Mouse (Mus musculus) heart, adult 2 months (tissue): Measurements from ENCODE around the gene Hoxd8. TPM values are rescaled to one million over a fixed set of nuclear protein-coding genes. Genes with fewer than 3 reads are reported as not detected.

Experiments
- DNase-seq, 2 experiments: peaks; one replicate each; pipeline ENCODE4 v3.0.0; 2021
- H3K27ac ChIP-seq: fragments of 200-600 bp; 2 replicates; pipeline ENCODE4 v1.8.1; 2022
- H3K27me3 ChIP-seq: fragments of 200-500 bp; 2 replicates; pipeline ENCODE4 v1.6.1; 2012; ENCODE audit warnings: mild to moderate bottlenecking, low read length, inconsistent platforms, mixed read lengths; ENCODE audit not compliant: control insufficient read depth, insufficient read depth
- H3K36me3 ChIP-seq: fragments of 200-500 bp; 2 replicates; pipeline ENCODE4 v1.6.1; 2012; ENCODE audit warnings: low read length, inconsistent platforms; ENCODE audit not compliant: control insufficient read depth, insufficient read depth
- H3K4me1 ChIP-seq: fragments of 200-500 bp; 2 replicates; pipeline ENCODE4 v1.6.1; 2011; ENCODE audit warnings: low read length; ENCODE audit not compliant: control insufficient read depth, insufficient read depth
- H3K4me3 ChIP-seq: fragments of 200-600 bp; 2 replicates; pipeline ENCODE4 v1.8.1; 2022
- H3K79me2 ChIP-seq: fragments of 200-500 bp; replicated peaks from 2 replicates; pipeline ENCODE4 v1.6.1; 2012; ENCODE audit warnings: mild to moderate bottlenecking, inconsistent platforms, low read length, moderate library complexity, mixed read lengths; ENCODE audit not compliant: control insufficient read depth, insufficient read depth
- H3K9ac ChIP-seq: fragments of 200-500 bp; 2 replicates; pipeline ENCODE4 v1.6.1; 2012; ENCODE audit warnings: low read depth, mild to moderate bottlenecking, control low read depth, inconsistent platforms, low read length, mixed read lengths
- CTCF ChIP-seq: fragments of 200-600 bp; IDR thresholded peaks from 2 replicates; pipeline ENCODE4 v1.8.1; 2022; ENCODE audit warnings: antibody characterized with exemption, mild to moderate bottlenecking, moderate library complexity
- EP300 ChIP-seq: fragments of 200-500 bp; IDR thresholded peaks from 2 replicates; pipeline ENCODE4 v1.6.1; 2011; ENCODE audit warnings: low read depth, low read length, control low read depth; ENCODE audit not compliant: insufficient read depth
- POLR2A ChIP-seq: fragments of 200-500 bp; IDR thresholded peaks from 2 replicates; pipeline ENCODE4 v1.6.1; 2011; ENCODE audit warnings: mild to moderate bottlenecking, low read depth, low read length, control low read depth; ENCODE audit not compliant: insufficient read depth
- WGBS: fragments of 180-500 bp; shearing (Covaris S2); methylation state at CpG from one replicate; pipeline ENCODE4 v1.1.7; 2018; 5-methylcytosine and 5-hydroxymethylcytosine counted together
- intact Hi-C: fragments of 180-260 bp; cut with DNase I; formaldehyde crosslinking; loops from one replicate; pipeline ENCODE4 v1.15.1; 2025
- polyA plus RNA-seq: library from polyadenylated mRNA; depleted of rRNA; stranded (reverse); fragments of >200 nt; gene quantifications from 2 replicates; pipeline ENCODE4 v1.2.3, GENCODE M21; 2012
- total RNA-seq, 2 experiments: library from RNA; stranded (reverse); gene quantifications; 2 replicates each; pipeline ENCODE4 v1.2.3; 2021

Gene Hoxd8
- total and polyA plus RNA-seq, 3 experiments: 0.59 to 1.0 (median 0.61) TPM

GRCm38 (mm10) chr2:74736688-74737577 lies 32.5 kb downstream of the Hoxd8 start:
- WGBS: 10% methylated on average over 15 of the region's 15 CpGs
- intact Hi-C loops: no loop called here
- no peak for TF ChIP-seq POLR2A
- TF ChIP-seq EP300: no peak
- TF ChIP-seq CTCF: no peak

DNA sequence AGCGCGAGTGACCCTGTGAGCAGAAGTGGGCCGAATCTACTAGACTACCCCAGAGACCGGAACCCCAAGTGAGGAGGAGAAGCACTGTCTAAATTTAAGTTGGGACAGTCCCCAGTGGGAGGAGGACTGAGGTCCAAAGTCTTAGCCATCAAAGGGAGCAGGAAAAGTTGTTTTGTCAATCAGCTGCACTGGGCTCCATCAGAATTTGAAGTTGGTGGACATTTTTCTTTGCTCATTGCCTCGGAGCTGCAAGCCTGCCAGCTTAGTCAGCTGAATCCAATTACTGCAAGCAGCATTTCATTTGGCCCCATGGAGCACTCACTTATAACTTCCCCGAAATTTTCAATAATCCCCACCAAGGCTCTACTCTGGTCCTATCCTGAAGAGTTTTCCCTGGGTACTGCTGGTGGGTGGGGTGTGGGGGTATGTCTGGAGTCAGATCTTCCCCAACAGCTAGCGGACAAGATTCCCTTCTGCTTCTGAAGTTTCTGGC lies 33.2 kb downstream of the Hoxd8 start:
- 10% methylated on average over 7 of the region's 7 CpGs for WGBS
- intact Hi-C loops: no loop called here
- Histone ChIP-seq H3K4me3 (no peak overlapping the region), H3K4me1 (no peaks in the 10 kb centered on the region), H3K27me3 (peaks cover 44% of the 10 kb centered on the region), H3K27ac (no peak overlapping the region), H3K79me2 (no peaks in the 10 kb centered on the region), H3K36me3 (no peaks in the 10 kb centered on the region), H3K9ac (no peak overlapping the region)
- DNase-seq: no peak
- no peak for TF ChIP-seq CTCF
- no peak for TF ChIP-seq EP300
- no peak for TF ChIP-seq POLR2A

More at GRCm38 (mm10) chr2:74736688-74737577, 32.5 kb downstream of the Hoxd8 start:
- no peak overlapping the region for H3K4me3 ChIP-seq
- H3K27ac ChIP-seq: no peak overlapping the region
- no peak for DNase-seq
- no peaks in the 10 kb centered on the region for H3K36me3 ChIP-seq
- peaks cover 46% of the 10 kb centered on the region for H3K27me3 ChIP-seq
- no peaks in the 10 kb centered on the region for H3K79me2 ChIP-seq
- no peaks in the 10 kb centered on the region for H3K4me1 ChIP-seq
- H3K9ac ChIP-seq: no peak overlapping the region

DNA sequence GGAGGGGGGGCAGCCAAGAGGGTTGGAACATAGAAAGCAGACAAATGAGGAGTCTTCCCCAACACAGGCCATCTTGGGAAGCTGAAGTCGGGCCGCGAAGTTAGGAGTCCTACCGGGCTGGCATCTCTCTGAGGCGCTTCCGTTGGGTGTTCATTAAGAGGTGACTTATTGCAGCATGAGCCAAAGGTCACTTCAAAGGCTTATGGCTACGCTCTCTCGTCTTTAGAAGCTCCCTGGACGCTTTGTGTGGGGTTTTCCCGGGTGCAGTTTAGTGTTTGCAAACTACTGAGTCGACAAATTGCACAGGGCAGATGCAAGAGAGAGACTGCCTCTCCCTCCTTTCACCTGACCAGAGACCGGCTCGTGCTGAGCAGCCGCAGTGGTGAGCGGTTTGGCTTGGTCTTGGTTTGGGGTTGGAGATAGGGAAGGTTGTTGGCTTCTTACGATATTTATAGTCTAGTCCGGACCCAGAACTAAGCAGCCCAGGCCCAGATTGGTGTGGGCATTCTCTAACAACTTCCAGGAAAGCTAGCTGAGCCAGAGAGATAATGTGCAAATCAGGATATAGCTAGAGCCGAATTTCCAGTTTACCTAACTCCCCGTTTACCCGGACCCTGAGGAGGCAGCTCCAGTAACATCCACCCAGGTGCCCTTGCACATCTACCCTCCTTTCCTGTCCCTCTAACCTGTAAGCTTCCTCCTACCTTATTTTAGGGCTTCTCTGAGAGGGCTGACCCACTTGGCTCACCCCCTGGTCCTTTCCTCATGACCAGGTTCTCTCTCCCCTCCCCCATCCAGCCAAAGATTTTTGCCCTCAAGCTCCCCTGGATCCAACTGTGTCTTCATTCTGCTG lies 34.4 kb downstream of the Hoxd8 start:
- H3K27me3 ChIP-seq: peaks cover 39% of the 10 kb centered on the region
- intact Hi-C loops: no loop called here
- WGBS: 6% methylated on average over 20 of the region's 20 CpGs
- H3K4me1 ChIP-seq: no peaks in the 10 kb centered on the region
- DNase-seq: no peak
- no peak overlapping the region for H3K9ac ChIP-seq
- no peaks in the 10 kb centered on the region for H3K79me2 ChIP-seq
- H3K4me3 ChIP-seq: no peak overlapping the region
- TF ChIP-seq CTCF (no peak), EP300 (no peak), POLR2A (no peak)
- no peak overlapping the region for H3K27ac ChIP-seq
- no peaks in the 10 kb centered on the region for H3K36me3 ChIP-seq

DNA sequence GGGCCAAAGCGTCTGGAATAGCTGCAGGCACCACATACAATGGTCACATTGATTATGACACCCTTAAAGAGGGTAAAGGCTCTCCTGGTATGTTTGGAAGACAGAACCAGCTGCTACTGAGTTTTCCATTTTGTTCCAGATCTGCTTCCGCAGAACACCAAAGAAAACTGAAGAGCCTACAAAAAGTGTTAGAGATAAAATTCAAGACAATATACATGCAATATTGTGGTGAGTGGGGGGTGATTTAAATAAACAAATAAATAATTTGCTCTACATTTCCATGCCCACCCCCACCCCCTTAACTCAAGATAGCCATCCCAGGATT lies 35.0 kb downstream of the Hoxd8 start:
- TF ChIP-seq CTCF: no peak
- TF ChIP-seq POLR2A: no peak
- no peak for TF ChIP-seq EP300
- no peaks in the 10 kb centered on the region for H3K79me2 ChIP-seq
- H3K27ac ChIP-seq: no peak overlapping the region
- H3K4me1 ChIP-seq: no peaks in the 10 kb centered on the region
- no peaks in the 10 kb centered on the region for H3K36me3 ChIP-seq
- DNase-seq: no peak
- WGBS: 20% methylated on average over 2 of the region's 2 CpGs
- no peak overlapping the region for H3K9ac ChIP-seq
- peaks cover 39% of the 10 kb centered on the region for H3K27me3 ChIP-seq
- intact Hi-C loops: no loop called here
- no peak overlapping the region for H3K4me3 ChIP-seq

DNA sequence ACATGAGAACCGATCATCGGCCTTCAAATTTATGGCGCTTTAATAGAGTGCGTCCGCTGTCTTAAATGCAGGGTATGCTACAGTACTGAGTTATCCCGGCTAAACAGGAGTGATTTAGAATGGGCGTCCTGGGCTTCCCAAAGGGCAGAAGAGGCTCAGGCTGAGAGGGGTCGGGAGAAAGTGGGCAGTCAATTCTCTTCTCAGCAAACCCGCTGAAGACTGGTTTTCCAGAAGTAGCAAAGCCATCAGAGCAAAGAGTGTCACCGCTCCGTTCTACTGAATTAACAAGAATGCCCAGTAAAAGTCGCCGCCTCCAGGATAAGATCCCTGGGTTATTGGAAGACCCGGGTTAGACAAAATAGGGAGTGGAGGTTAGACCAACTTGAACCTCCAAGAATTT lies 35.5 kb downstream of the Hoxd8 start:
- no peak for DNase-seq
- Histone ChIP-seq H3K36me3 (no peaks in the 10 kb centered on the region), H3K79me2 (no peaks in the 10 kb centered on the region), H3K4me1 (no peaks in the 10 kb centered on the region), H3K27ac (no peak overlapping the region), H3K27me3 (peaks cover 35% of the 10 kb centered on the region), H3K4me3 (no peak overlapping the region), H3K9ac (no peak overlapping the region)
- WGBS: 6% methylated on average over 14 of the region's 14 CpGs
- TF ChIP-seq POLR2A (no peak), EP300 (no peak)
- intact Hi-C loops: no loop called here
